Mouse (Mus musculus): ENCODE measurements around the gene Gm4450. TPM values are rescaled to one million over a fixed set of nuclear protein-coding genes. Genes with fewer than 3 reads are reported as not detected.
"Not testable (repeated sequence)": the region's sequence is repeated elsewhere in the genome, so short reads cannot be mapped to it uniquely, and the experiment has no call there.

Gm4450 gene
- total and polyA plus RNA-seq, 2 experiments from 2014 or later = not detected

- Histone ChIP-seq H3K4me1 (ENCODE audit: insufficient read depth, low read length) (peaks cover 3% of the 10 kb centered on the region; the same call in 1 of the 2 replicates), H3K27ac (peak overlapping the region; percentile 41; the same call in 1 of the 2 replicates), H3K4me3 (ENCODE audit: low read length) (no peak overlapping the region), H3K9me3 (ENCODE audit: low read length) (no peaks in the 10 kb centered on the region), H3K9ac (replicated peaks; ENCODE audit: low read length) (no peak overlapping the region), H3K4me2 (ENCODE audit: low read depth, low read length) (no peak overlapping the region), H3K36me3 (ENCODE audit: insufficient read depth, low read length) (no peaks in the 10 kb centered on the region), H3K27me3 (ENCODE audit: insufficient read depth, low read length) (no peaks in the 10 kb centered on the region)
- no peak for TF ChIP-seq CTCF (IDR thresholded peaks at IDR 0.05; ENCODE audit: low read depth)
- ATAC-seq (peak; percentile 90), DNase-seq (ENCODE audit: low spot score) (peak; percentile 90)
- WGBS = 40% methylated on average over 4 of the region's 4 CpGs
Observed at GRCm38 (mm10) chr3:98417328-98417727, 39.6 kb downstream of the Gm4450 start.

- peak; percentile 10; the same call in 1 of the 2 replicates for ATAC-seq
Observed at GRCm38 (mm10) chr3:98416426-98417250, 40.3 kb downstream of the Gm4450 start.

GRCm38 (mm10) chr3:98414296-98414695, 42.6 kb downstream of the Gm4450 start:
- Histone ChIP-seq H3K4me2 (ENCODE audit: low read depth, low read length) (no peak overlapping the region), H3K4me3 (ENCODE audit: low read length) (no peak overlapping the region), H3K9ac (replicated peaks; ENCODE audit: low read length) (no peak overlapping the region), H3K27ac (no peak overlapping the region), H3K27me3 (ENCODE audit: insufficient read depth, low read length) (no peaks in the 10 kb centered on the region), H3K36me3 (ENCODE audit: insufficient read depth, low read length) (no peaks in the 10 kb centered on the region), H3K4me1 (ENCODE audit: insufficient read depth, low read length) (peaks cover 3% of the 10 kb centered on the region; the same call in 1 of the 2 replicates), H3K9me3 (ENCODE audit: low read length) (no peaks in the 10 kb centered on the region)
- DNase-seq (ENCODE audit: low spot score) = no peak
- ATAC-seq = no peak
- 84% methylated on average over 3 of the region's 3 CpGs for WGBS
- no peak for TF ChIP-seq CTCF (IDR thresholded peaks at IDR 0.05; ENCODE audit: low read depth)

More at GRCm38 (mm10) chr3:98416426-98417250, 40.3 kb downstream of the Gm4450 start:
- no peak for TF ChIP-seq CTCF (IDR thresholded peaks at IDR 0.05; ENCODE audit: low read depth)
- DNase-seq (ENCODE audit: low spot score) = no peak
- Histone ChIP-seq H3K9me3 (ENCODE audit: low read length) (no peaks in the 10 kb centered on the region), H3K27ac (peak overlapping the region; percentile 41; the same call in 1 of the 2 replicates), H3K27me3 (ENCODE audit: insufficient read depth, low read length) (no peaks in the 10 kb centered on the region), H3K4me3 (ENCODE audit: low read length) (no peak overlapping the region), H3K4me1 (ENCODE audit: insufficient read depth, low read length) (peaks cover 3% of the 10 kb centered on the region; the same call in 1 of the 2 replicates), H3K9ac (replicated peaks; ENCODE audit: low read length) (no peak overlapping the region), H3K36me3 (ENCODE audit: insufficient read depth, low read length) (no peaks in the 10 kb centered on the region), H3K4me2 (ENCODE audit: low read depth, low read length) (no peak overlapping the region)
- WGBS = 77% methylated on average over 5 of the region's 5 CpGs

GRCm38 (mm10) chr3:98413733-98414132, 43.2 kb downstream of the Gm4450 start:
- Histone ChIP-seq H3K36me3 (ENCODE audit: insufficient read depth, low read length) (no peaks in the 10 kb centered on the region), H3K4me3 (ENCODE audit: low read length) (no peak overlapping the region), H3K27me3 (ENCODE audit: insufficient read depth, low read length) (no peaks in the 10 kb centered on the region), H3K4me1 (ENCODE audit: insufficient read depth, low read length) (peaks cover 3% of the 10 kb centered on the region; the same call in 1 of the 2 replicates), H3K9me3 (ENCODE audit: low read length) (no peaks in the 10 kb centered on the region), H3K4me2 (ENCODE audit: low read depth, low read length) (no peak overlapping the region), H3K27ac (no peak overlapping the region), H3K9ac (replicated peaks; ENCODE audit: low read length) (no peak overlapping the region)
- TF ChIP-seq CTCF (IDR thresholded peaks at IDR 0.05; ENCODE audit: low read depth) = no peak
- 64% methylated on average over 2 of the region's 2 CpGs for WGBS
- ATAC-seq (no peak), DNase-seq (ENCODE audit: low spot score) (no peak)

- not testable (repeated sequence) for H3K9ac ChIP-seq (replicated peaks; ENCODE audit: low read length); DNase-seq (ENCODE audit: low spot score); H3K4me1 ChIP-seq (ENCODE audit: insufficient read depth, low read length); H3K4me3 ChIP-seq (ENCODE audit: low read length); H3K9me3 ChIP-seq (ENCODE audit: low read length); H3K4me2 ChIP-seq (ENCODE audit: low read depth, low read length); H3K27me3 ChIP-seq (ENCODE audit: insufficient read depth, low read length); H3K36me3 ChIP-seq (ENCODE audit: insufficient read depth, low read length); H3K27ac ChIP-seq
- ATAC-seq = peak; percentile 57; the same call in 1 of the 2 replicates
- 83% methylated on average over 16 of the region's 27 CpGs for WGBS
Observed at GRCm38 (mm10) chr3:98410619-98411580, 46.0 kb downstream of the Gm4450 start.

GRCm38 (mm10) chr3:98407261-98407780, 49.6 kb downstream of the Gm4450 start:
- not testable (repeated sequence) for H3K36me3 ChIP-seq (ENCODE audit: insufficient read depth, low read length); ATAC-seq; H3K4me3 ChIP-seq (ENCODE audit: low read length); H3K9ac ChIP-seq (replicated peaks; ENCODE audit: low read length); H3K27ac ChIP-seq; H3K9me3 ChIP-seq (ENCODE audit: low read length); H3K4me1 ChIP-seq (ENCODE audit: insufficient read depth, low read length); H3K4me2 ChIP-seq (ENCODE audit: low read depth, low read length); H3K27me3 ChIP-seq (ENCODE audit: insufficient read depth, low read length); DNase-seq (ENCODE audit: low spot score)
- WGBS = 60% methylated on average over 5 of the region's 5 CpGs

GRCm38 (mm10) chr3:98406569-98407144, 50.3 kb downstream of the Gm4450 start:
- not testable (repeated sequence) for H3K4me1 ChIP-seq (ENCODE audit: insufficient read depth, low read length); H3K9me3 ChIP-seq (ENCODE audit: low read length); H3K36me3 ChIP-seq (ENCODE audit: insufficient read depth, low read length); DNase-seq (ENCODE audit: low spot score); H3K9ac ChIP-seq (replicated peaks; ENCODE audit: low read length); H3K4me3 ChIP-seq (ENCODE audit: low read length); H3K27me3 ChIP-seq (ENCODE audit: insufficient read depth, low read length); ATAC-seq; H3K4me2 ChIP-seq (ENCODE audit: low read depth, low read length)
- WGBS = 64% methylated on average over 12 of the region's 12 CpGs
- H3K27ac ChIP-seq = 0 out of 2 replicates have a peak overlapping the region, but pooled peaks have one; percentile 15

- not testable (repeated sequence) for H3K36me3 ChIP-seq (ENCODE audit: insufficient read depth, low read length); H3K4me3 ChIP-seq (ENCODE audit: low read length); H3K4me2 ChIP-seq (ENCODE audit: low read depth, low read length); DNase-seq (ENCODE audit: low spot score); H3K27me3 ChIP-seq (ENCODE audit: insufficient read depth, low read length); H3K4me1 ChIP-seq (ENCODE audit: insufficient read depth, low read length); H3K9ac ChIP-seq (replicated peaks; ENCODE audit: low read length); ATAC-seq; H3K9me3 ChIP-seq (ENCODE audit: low read length)
- 58% methylated on average over 4 of the region's 6 CpGs for WGBS
- 0 out of 2 replicates have a peak overlapping the region, but pooled peaks have one; percentile 15 for H3K27ac ChIP-seq
Observed at GRCm38 (mm10) chr3:98405877-98406276, 51.0 kb downstream of the Gm4450 start.

Data from hindbrain, postnatal 0 days (tissue).